Mouse (Mus musculus) heart, adult 18-20 months (tissue): ENCODE measurements at regions not wholly inside any gene's neighbourhood (a gene's known extent, or its start where the extent isn't known, plus 50 kb on each side); places are given as distances from the start of the nearest gene placed in this dataset.

Source experiments
- DNase-seq, 2 experiments: peaks; one replicate each; pipeline ENCODE4 v3.0.0; 2021 to 2022; ENCODE audit warnings: mixed read lengths in 1 of 2

DNA sequence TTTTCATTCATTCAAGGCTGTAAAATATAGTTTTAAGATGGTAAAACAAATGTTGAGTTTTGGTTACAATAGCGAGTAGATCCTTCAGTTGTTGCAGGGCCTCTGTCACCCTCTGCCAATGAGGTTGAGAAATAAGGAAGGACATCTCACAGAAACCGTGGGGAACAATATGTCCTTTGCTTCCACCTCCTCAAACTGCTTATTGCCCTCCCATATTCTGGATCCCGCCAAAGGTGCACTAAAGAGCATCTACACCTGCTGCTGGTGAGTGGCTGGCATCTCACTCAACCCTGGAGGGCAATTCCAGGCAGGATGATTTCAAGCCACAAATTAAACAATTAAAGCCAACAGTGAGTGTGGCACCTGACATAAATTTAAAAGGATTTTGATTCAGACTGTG is 53.4 kb downstream of the Prr30 start:
- DNase-seq: no peak

DNA sequence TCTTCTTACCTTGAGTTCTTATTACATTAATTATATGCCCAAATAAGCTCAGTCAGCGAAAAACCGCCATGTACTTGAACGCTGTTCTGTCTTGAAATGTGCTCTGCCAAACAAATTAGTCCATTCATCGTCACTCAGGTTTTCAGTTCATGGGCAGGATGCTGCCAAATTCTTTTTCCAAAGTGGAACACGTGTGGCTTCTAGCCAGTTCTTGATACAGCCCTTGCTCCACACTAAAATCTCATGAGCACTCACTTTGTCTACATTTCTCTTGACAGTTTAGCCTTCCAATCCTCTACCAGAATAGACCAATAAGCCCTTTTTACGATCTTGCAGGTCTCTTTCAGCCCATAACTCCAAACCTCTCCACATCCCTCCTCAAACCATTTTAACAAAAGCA is 62.7 kb downstream of the Prr30 start:
- peak; percentile 4 for DNase-seq
